Mouse (Mus musculus) neural tube, embryonic 14.5 days (tissue): ENCODE measurements at regions not wholly inside any gene's neighbourhood (a gene's known extent, or its start where the extent isn't known, plus 50 kb on each side); places are given as distances from the start of the nearest gene placed in this dataset.

Experiments used
- ATAC-seq: fragments of 200-750 bp; cut with Nextera tagmentation; 2 replicates; pipeline ENCODE4 v1.8.0; 2017; ENCODE audit warnings: low read depth, mild to moderate bottlenecking, moderate TSS enrichment, moderate library complexity
- H3K27ac ChIP-seq: fragments of 300-500 bp; sonication (generic); 2 replicates; pipeline ENCODE4 v1.5.1; 2014; ENCODE audit warnings: low read depth, mild to moderate bottlenecking, control low read depth, low read length, moderate library complexity, mixed read lengths
- H3K27me3 ChIP-seq: fragments of 300-500 bp; sonication (generic); 2 replicates; pipeline ENCODE4 v1.6.1; 2014; ENCODE audit warnings: low read length; ENCODE audit not compliant: control insufficient read depth, insufficient read depth
- H3K36me3 ChIP-seq: fragments of 300-500 bp; sonication (generic); 2 replicates; pipeline ENCODE4 v1.6.1; 2014; ENCODE audit warnings: low read length, mixed read lengths; ENCODE audit not compliant: control insufficient read depth, insufficient read depth
- H3K4me1 ChIP-seq: fragments of 300-500 bp; sonication (generic); 2 replicates; pipeline ENCODE4 v1.6.1; 2014; ENCODE audit warnings: low read length; ENCODE audit not compliant: control insufficient read depth, insufficient read depth
- H3K4me2 ChIP-seq: fragments of 300-500 bp; sonication (generic); 2 replicates; pipeline ENCODE4 v1.6.1; 2014; ENCODE audit warnings: mild to moderate bottlenecking, low read depth, low read length, control low read depth
- H3K4me3 ChIP-seq: fragments of 300-500 bp; sonication (generic); 2 replicates; pipeline ENCODE4 v1.5.1; 2014; ENCODE audit warnings: low read depth, low read length, control low read depth, mixed read lengths
- H3K9ac ChIP-seq: fragments of 300-500 bp; sonication (generic); replicated peaks from 2 replicates; pipeline ENCODE4 v1.6.1; 2014; ENCODE audit warnings: low read depth, mild to moderate bottlenecking, control low read depth, low read length, mixed read lengths
- H3K9me3 ChIP-seq: fragments of 300-500 bp; sonication (generic); 2 replicates; pipeline ENCODE4 v1.6.1; 2016; ENCODE audit warnings: low read length; ENCODE audit not compliant: control insufficient read depth
- WGBS: fragments of 180-500 bp; shearing (Covaris S2); extraction: QIAGEN DNeasy Blood & Tissue Kit; methylation state at CpG from one replicate; pipeline ENCODE4 v1.1.7; 2014; 5-methylcytosine and 5-hydroxymethylcytosine counted together

DNA sequence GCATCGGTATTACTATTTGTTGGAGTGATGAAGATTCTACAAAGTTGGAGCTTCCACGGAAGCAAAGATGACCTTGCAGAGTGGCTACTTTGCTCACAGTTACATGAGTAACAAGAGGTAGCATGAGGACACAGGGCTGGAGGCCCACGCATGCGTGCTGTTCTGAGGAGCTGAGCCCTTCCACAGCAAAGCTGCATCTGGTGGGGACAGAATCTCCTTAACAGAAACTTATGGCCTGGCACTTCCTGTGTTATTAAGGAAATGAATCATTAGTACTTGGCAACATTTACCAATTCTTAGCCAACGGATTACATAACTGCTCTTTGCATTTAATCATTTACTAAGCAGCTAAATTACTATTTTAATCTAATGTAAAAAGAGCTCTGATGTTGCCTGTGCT, 160.8 kb upstream of the Apob start:
- Histone ChIP-seq H3K9ac (no peak overlapping the region), H3K27me3 (no peaks in the 10 kb centered on the region), H3K4me1 (no peaks in the 10 kb centered on the region), H3K36me3 (no peaks in the 10 kb centered on the region), H3K27ac (no peak overlapping the region), H3K4me3 (no peak overlapping the region), H3K9me3 (no peaks in the 10 kb centered on the region), H3K4me2 (no peak overlapping the region)
- ATAC-seq: peak; percentile 41; the same call in 1 of the 2 replicates
- WGBS: 88% methylated on average over 5 of the region's 5 CpGs

DNA sequence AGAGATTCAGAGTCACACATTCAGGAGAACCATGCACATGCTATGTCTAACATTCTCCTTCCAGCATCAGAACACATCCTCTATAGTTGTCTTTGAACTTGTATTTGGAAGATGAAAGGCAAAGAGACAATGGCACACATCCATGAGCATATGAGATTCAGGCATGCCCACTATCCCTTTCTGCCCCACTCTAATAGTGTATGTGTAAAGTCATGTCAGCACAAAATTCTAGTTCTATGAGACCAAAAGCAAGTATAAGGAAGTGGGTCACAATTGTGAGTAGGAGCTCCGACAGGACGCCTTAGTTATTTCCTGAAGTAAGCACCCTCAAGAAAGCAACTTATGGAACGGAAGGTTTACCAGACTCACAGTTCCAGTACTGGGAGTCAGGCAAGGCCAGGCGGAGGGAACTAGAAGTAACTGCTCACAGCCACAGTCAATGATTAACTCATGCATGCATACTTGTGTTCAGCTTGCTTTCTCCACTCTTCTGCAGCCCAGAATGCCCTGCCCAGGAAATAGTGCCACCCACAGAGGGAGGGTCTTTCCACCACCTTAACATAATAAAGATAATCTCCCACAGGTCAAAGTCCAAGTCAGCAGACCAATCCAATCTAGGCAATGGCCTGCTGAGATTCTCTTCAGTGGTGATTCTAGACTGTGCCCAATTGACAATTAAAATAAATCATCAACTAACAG, 157.3 kb upstream of the Apob start:
- no peak for ATAC-seq
- no peaks in the 10 kb centered on the region for H3K9me3 ChIP-seq
- no peaks in the 10 kb centered on the region for H3K27me3 ChIP-seq
- WGBS: 86% methylated on average over 4 of the region's 4 CpGs
- no peak overlapping the region for H3K27ac ChIP-seq
- H3K9ac ChIP-seq: no peak overlapping the region
- H3K36me3 ChIP-seq: no peaks in the 10 kb centered on the region
- H3K4me1 ChIP-seq: no peaks in the 10 kb centered on the region
- H3K4me3 ChIP-seq: no peak overlapping the region
- no peak overlapping the region for H3K4me2 ChIP-seq

DNA sequence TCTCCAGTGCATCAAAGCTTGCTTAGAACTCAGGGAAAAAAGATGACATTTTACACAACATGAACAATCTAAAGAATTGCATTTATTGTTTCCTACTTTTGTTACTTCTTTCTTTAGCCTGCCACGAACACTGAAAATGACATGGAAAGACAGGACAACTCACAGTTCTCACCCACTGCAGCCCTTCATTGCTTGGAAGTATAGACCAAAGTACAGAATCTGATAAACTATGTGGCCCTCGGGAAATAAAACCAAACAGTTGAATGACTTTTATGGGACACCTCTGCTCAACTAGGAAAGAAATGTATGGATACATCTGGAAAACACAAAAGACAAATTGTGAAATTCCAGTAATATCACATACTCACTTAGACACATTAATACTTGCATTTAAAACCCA, 156.7 kb upstream of the Apob start:
- Histone ChIP-seq H3K27me3 (no peaks in the 10 kb centered on the region), H3K4me3 (no peak overlapping the region), H3K4me1 (no peaks in the 10 kb centered on the region), H3K36me3 (no peaks in the 10 kb centered on the region), H3K9me3 (no peaks in the 10 kb centered on the region), H3K4me2 (no peak overlapping the region), H3K9ac (no peak overlapping the region), H3K27ac (no peak overlapping the region)
- no peak for ATAC-seq
- WGBS: 73% methylated on average over 2 of the region's 2 CpGs

DNA sequence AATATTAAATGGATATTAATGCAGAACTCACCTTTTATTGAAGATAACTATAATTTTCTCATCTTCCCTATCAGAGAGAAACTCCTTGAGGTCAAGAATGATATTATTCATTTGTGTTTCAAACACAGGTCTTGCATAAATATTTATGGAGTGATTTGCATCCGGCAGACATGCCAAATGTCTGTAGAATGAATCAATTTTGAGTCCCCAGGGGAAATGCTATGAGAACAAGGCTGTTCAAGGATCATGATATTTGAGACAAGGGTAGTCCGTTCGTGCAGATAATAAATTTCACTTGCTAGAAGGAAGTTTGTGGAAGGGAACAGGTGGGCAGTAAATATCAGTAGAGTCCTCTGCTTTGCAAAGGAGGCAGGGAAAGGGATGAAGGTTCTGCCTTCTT, 141.7 kb upstream of the Apob start:
- H3K4me3 ChIP-seq: no peak overlapping the region

DNA sequence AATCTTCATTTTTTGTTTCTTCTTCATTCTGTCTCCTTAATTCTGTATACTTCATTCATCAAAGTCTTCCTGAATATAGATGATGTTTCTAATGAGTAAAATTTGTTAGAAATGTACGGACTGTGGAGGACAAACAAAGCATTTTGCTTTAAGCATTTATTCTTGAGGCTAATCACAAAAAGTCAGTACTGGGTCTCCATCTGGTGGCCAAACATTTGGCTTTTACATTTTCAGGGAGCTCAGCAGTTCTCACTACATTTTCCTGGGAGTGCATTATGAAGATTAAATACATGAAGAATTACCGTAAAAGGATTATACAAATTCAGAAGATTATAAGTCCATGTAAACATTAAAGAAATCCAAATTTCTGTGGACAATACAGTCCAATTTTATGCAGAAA, 123.6 kb upstream of the Apob start:
- ATAC-seq: no peak
- no peaks in the 10 kb centered on the region for H3K4me1 ChIP-seq
- WGBS: 74% methylated on average over 2 of the region's 2 CpGs

More for the DNA sequence above, 141.7 kb upstream of the Apob start:
- Histone ChIP-seq H3K9ac (no peak overlapping the region), H3K36me3 (no peaks in the 10 kb centered on the region), H3K4me1 (no peaks in the 10 kb centered on the region), H3K27me3 (no peaks in the 10 kb centered on the region), H3K4me2 (no peak overlapping the region), H3K27ac (no peak overlapping the region), H3K9me3 (no peaks in the 10 kb centered on the region)
- WGBS: 52% methylated on average over 3 of the region's 3 CpGs
- no peak for ATAC-seq

DNA sequence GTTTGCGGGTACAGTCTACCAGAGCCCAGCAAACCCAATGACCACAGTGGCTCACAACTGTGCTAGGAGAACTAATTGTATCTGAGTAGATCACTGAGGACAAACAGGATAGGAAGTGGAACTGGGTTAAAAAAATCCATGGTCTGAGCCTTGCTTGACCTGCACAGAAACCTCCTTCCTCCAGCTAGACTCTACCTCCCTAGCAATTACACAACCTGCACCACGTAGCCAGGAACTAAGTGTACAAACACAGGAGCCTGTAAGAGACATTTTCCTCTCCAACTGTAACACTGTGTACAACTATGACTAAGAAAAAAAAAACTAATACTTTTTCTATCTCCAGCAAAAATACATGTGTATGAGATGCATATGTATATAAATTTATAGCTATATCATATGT, 121.8 kb upstream of the Apob start:
- 88% methylated on average over 2 of the region's 2 CpGs for WGBS

More for the DNA sequence above, 123.6 kb upstream of the Apob start:
- Histone ChIP-seq H3K9ac (no peak overlapping the region), H3K36me3 (no peaks in the 10 kb centered on the region), H3K27me3 (no peaks in the 10 kb centered on the region), H3K4me2 (no peak overlapping the region), H3K4me3 (no peak overlapping the region), H3K27ac (no peak overlapping the region), H3K9me3 (no peaks in the 10 kb centered on the region)

DNA sequence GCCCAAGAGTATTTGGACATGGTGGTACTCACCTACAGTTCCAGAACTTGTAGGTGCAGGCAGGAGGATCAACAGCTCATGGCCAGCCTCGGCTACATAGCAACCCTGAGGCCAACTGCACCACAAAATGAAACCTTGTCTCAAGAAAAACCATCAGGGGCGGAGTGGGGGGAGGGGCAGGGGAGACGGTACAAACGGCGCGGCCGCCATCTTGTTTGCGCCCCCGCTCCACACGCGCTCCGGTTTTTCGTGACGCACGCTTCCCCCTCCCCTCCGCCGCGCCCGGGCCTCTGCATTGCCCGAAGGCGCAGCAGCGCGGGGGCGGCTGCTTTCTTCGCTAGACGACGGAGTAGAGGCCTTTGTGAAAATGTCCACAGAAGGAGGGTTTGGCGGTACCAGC, 117.9 kb upstream of the Apob start:
- H3K27ac ChIP-seq: no peak overlapping the region
- no peaks in the 10 kb centered on the region for H3K27me3 ChIP-seq
- H3K4me1 ChIP-seq: no peaks in the 10 kb centered on the region
- H3K4me3 ChIP-seq: no peak overlapping the region
- no peaks in the 10 kb centered on the region for H3K9me3 ChIP-seq
- no peak overlapping the region for H3K9ac ChIP-seq
- 90% methylated on average over 28 of the region's 28 CpGs for WGBS
- no peak overlapping the region for H3K4me2 ChIP-seq
- H3K36me3 ChIP-seq: no peaks in the 10 kb centered on the region
- ATAC-seq: no peak

More for the DNA sequence above, 121.8 kb upstream of the Apob start:
- H3K4me2 ChIP-seq: no peak overlapping the region
- no peaks in the 10 kb centered on the region for H3K36me3 ChIP-seq
- H3K27ac ChIP-seq: no peak overlapping the region
- H3K4me1 ChIP-seq: no peaks in the 10 kb centered on the region
- H3K4me3 ChIP-seq: no peak overlapping the region
- H3K27me3 ChIP-seq: no peaks in the 10 kb centered on the region
- no peak overlapping the region for H3K9ac ChIP-seq
- no peak for ATAC-seq
- H3K9me3 ChIP-seq: no peaks in the 10 kb centered on the region

DNA sequence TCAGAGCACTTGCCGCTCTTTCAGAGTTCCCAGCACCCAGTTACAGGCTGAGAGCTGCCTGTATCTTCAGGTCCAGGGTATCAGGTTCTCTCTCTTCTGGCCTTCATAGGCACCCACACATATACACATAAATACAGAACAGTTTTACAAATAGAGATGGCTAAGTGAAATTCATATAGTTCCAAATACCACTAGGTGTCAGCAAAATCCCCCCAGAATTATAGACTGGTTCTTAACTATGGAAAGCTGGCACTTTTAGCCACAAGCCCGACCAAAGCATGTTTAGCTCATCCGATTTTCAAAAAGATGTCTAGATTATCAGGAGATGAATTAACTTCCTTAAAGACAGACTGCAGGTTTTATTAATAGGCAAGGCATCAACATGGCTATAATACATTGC, 107.4 kb upstream of the Apob start:
- WGBS: 78% methylated on average over 3 of the region's 3 CpGs
- H3K9ac ChIP-seq: no peak overlapping the region
- H3K4me1 ChIP-seq: no peaks in the 10 kb centered on the region
- no peak overlapping the region for H3K4me2 ChIP-seq
- H3K9me3 ChIP-seq: no peaks in the 10 kb centered on the region
- no peak overlapping the region for H3K27ac ChIP-seq
- no peaks in the 10 kb centered on the region for H3K27me3 ChIP-seq
- no peaks in the 10 kb centered on the region for H3K36me3 ChIP-seq
- 0 out of 2 replicates have a peak, but pooled peaks have one; percentile 24 for ATAC-seq
- H3K4me3 ChIP-seq: no peak overlapping the region

DNA sequence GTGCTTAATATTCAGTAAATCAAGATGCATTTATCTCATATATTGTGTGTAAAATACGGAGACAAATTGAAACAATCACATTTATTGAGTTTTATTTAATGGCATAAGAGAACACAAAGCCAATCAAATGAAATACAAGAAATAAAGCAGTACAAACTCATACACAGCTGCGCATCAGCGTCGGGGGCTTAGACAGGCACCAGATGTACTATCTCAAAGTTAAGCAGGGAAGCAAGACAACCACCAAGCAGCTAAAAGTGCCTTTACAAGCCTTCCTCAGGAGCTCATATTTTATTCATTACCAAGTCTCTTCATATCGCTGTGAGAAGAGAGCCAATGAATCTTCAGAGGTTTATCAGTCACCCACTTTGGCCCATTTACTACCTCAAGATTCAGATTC, 107.0 kb upstream of the Apob start:
- no peak overlapping the region for H3K27ac ChIP-seq
- H3K4me2 ChIP-seq: no peak overlapping the region
- no peak overlapping the region for H3K9ac ChIP-seq
- no peak for ATAC-seq
- H3K36me3 ChIP-seq: no peaks in the 10 kb centered on the region
- no peak overlapping the region for H3K4me3 ChIP-seq
- no peaks in the 10 kb centered on the region for H3K9me3 ChIP-seq
- no peaks in the 10 kb centered on the region for H3K27me3 ChIP-seq
- no peaks in the 10 kb centered on the region for H3K4me1 ChIP-seq
- 82% methylated on average over 5 of the region's 5 CpGs for WGBS
